Mouse (Mus musculus) thymus, postnatal 10 days (tissue): ENCODE data around the gene Hectd2.

Source experiments
- DNase-seq, 2 experiments: peaks; one replicate each; pipeline ENCODE4 v3.0.0; 2021; ENCODE audit warnings: low spot score in 2 of 2

The Hectd2 gene

GRCm38 (mm10) chr19:36554046-36554784 lies at the start of gene Hectd2:
Gene Hectd2, plus strand, starts transcription at chr19:36554639.
- peak; percentile 46 to 52 for DNase-seq

- DNase-seq, result no peak
Observed at GRCm38 (mm10) chr19:36504716-36505115, 49.7 kb upstream of the Hectd2 start.

- no peak for DNase-seq
Observed at GRCm38 (mm10) chr19:36511305-36511704, 43.1 kb upstream of the Hectd2 start.

- DNase-seq, result no peak
Observed at GRCm38 (mm10) chr19:36518461-36518860, 36.0 kb upstream of the Hectd2 start.

- no peak for DNase-seq
Observed at GRCm38 (mm10) chr19:36521568-36521967, 32.9 kb upstream of the Hectd2 start.

GRCm38 (mm10) chr19:36522558-36523195 lies 31.8 kb upstream of the Hectd2 start:
- DNase-seq, result no peak

GRCm38 (mm10) chr19:36525071-36525470 lies 29.4 kb upstream of the Hectd2 start:
- no peak for DNase-seq

- peak; percentile 31 to 62 for DNase-seq
Observed at GRCm38 (mm10) chr19:36533082-36533481, 21.4 kb upstream of the Hectd2 start.

GRCm38 (mm10) chr19:36534011-36534765 lies 20.3 kb upstream of the Hectd2 start:
- peak; percentile 34 for DNase-seq

GRCm38 (mm10) chr19:36534766-36535140 lies 19.7 kb upstream of the Hectd2 start:
- no peak for DNase-seq

- DNase-seq, result no peak
Observed at GRCm38 (mm10) chr19:36535186-36535585, 19.3 kb upstream of the Hectd2 start.

GRCm38 (mm10) chr19:36535878-36536277 lies 18.6 kb upstream of the Hectd2 start:
- DNase-seq, result no peak

- no peak for DNase-seq
Observed at GRCm38 (mm10) chr19:36536929-36537328, 17.5 kb upstream of the Hectd2 start.

GRCm38 (mm10) chr19:36538528-36538927 lies 15.9 kb upstream of the Hectd2 start:
- DNase-seq, result peak in 1 of 2 experiments; percentile 60

GRCm38 (mm10) chr19:36539311-36539710 lies 15.1 kb upstream of the Hectd2 start:
- no peak for DNase-seq

GRCm38 (mm10) chr19:36540012-36540606 lies 14.3 kb upstream of the Hectd2 start:
- DNase-seq, result no peak

- DNase-seq, result no peak
Observed at GRCm38 (mm10) chr19:36540776-36541175, 13.7 kb upstream of the Hectd2 start.

GRCm38 (mm10) chr19:36553561-36554045 lies 836 bp upstream of the Hectd2 start:
- DNase-seq, result no peak

GRCm38 (mm10) chr19:36554785-36555595 lies 551 bp downstream of the Hectd2 start:
- peak; percentile 34 to 37 for DNase-seq

GRCm38 (mm10) chr19:36559331-36559730 lies 4.9 kb downstream of the Hectd2 start:
- DNase-seq, result no peak

GRCm38 (mm10) chr19:36560160-36560559 lies 5.7 kb downstream of the Hectd2 start:
- DNase-seq, result peak in 1 of 2 experiments; percentile 19
